Mouse (Mus musculus): ENCODE results near the gene Folr2. TPM values are rescaled to one million over a fixed set of nuclear protein-coding genes. Genes with fewer than 3 reads are reported as not detected.

The Folr2 gene
- polyA plus RNA-seq, 1 experiment from 2014 or later: 3.3 TPM

- no peak overlapping the region for H3K9ac ChIP-seq
- H3K27ac ChIP-seq (replicated peaks): no peak overlapping the region
- H3K4me3 ChIP-seq: no peak overlapping the region
- no peak for ATAC-seq (ENCODE audit: low read depth)
- H3K27me3 ChIP-seq: no peaks in the 10 kb centered on the region
- H3K36me3 ChIP-seq: no peaks in the 10 kb centered on the region
- H3K9me3 ChIP-seq: no peaks in the 10 kb centered on the region
- H3K4me2 ChIP-seq: no peak overlapping the region
- no peaks in the 10 kb centered on the region for H3K4me1 ChIP-seq (replicated peaks)
Measured at GRCm38 (mm10) chr7:101860978-101861377, 4.0 kb upstream of the Folr2 start.

GRCm38 (mm10) chr7:101858362-101858761 is 1.4 kb upstream of the Folr2 start:
- Histone ChIP-seq H3K9ac (0 out of 2 replicates have a peak overlapping the region, but pooled peaks have one; percentile 5), H3K4me2 (no peak overlapping the region), H3K36me3 (no peaks in the 10 kb centered on the region), H3K9me3 (no peaks in the 10 kb centered on the region), H3K4me1 (replicated peaks) (no peaks in the 10 kb centered on the region), H3K27ac (replicated peaks) (no peak overlapping the region), H3K4me3 (no peak overlapping the region), H3K27me3 (no peaks in the 10 kb centered on the region)
- WGBS: 85% methylated on average over 9 of the region's 9 CpGs
- ATAC-seq (ENCODE audit: low read depth): no peak

GRCm38 (mm10) chr7:101853816-101854215 is 3.2 kb downstream of the Folr2 start:
- H3K4me1 ChIP-seq (replicated peaks): no peaks in the 10 kb centered on the region
- no peaks in the 10 kb centered on the region for H3K27me3 ChIP-seq
- H3K9ac ChIP-seq: no peak overlapping the region
- no peak overlapping the region for H3K27ac ChIP-seq (replicated peaks)
- no peak for ATAC-seq (ENCODE audit: low read depth)
- H3K9me3 ChIP-seq: no peaks in the 10 kb centered on the region
- 88% methylated on average over 2 of the region's 2 CpGs for WGBS
- H3K4me3 ChIP-seq: no peak overlapping the region
- no peak overlapping the region for H3K4me2 ChIP-seq
- H3K36me3 ChIP-seq: no peaks in the 10 kb centered on the region

GRCm38 (mm10) chr7:101852846-101853245 is 4.1 kb downstream of the Folr2 start:
- Histone ChIP-seq H3K36me3 (no peaks in the 10 kb centered on the region), H3K9me3 (no peaks in the 10 kb centered on the region), H3K4me3 (no peak overlapping the region), H3K4me1 (replicated peaks) (no peaks in the 10 kb centered on the region), H3K27me3 (no peaks in the 10 kb centered on the region), H3K9ac (no peak overlapping the region), H3K4me2 (no peak overlapping the region), H3K27ac (replicated peaks) (no peak overlapping the region)
- no peak for ATAC-seq (ENCODE audit: low read depth)
- 86% methylated on average over 6 of the region's 6 CpGs for WGBS

GRCm38 (mm10) chr7:101851689-101852088 is 5.3 kb downstream of the Folr2 start:
- no peak for ATAC-seq (ENCODE audit: low read depth)
- Histone ChIP-seq H3K4me2 (no peak overlapping the region), H3K36me3 (no peaks in the 10 kb centered on the region), H3K9me3 (no peaks in the 10 kb centered on the region), H3K27ac (replicated peaks) (no peak overlapping the region), H3K9ac (no peak overlapping the region), H3K4me1 (replicated peaks) (no peaks in the 10 kb centered on the region), H3K4me3 (no peak overlapping the region), H3K27me3 (no peaks in the 10 kb centered on the region)
- 88% methylated on average over 6 of the region's 6 CpGs for WGBS

GRCm38 (mm10) chr7:101847934-101848333 is 9.1 kb downstream of the Folr2 start:
- Histone ChIP-seq H3K27me3 (no peaks in the 10 kb centered on the region), H3K9me3 (no peaks in the 10 kb centered on the region), H3K36me3 (no peaks in the 10 kb centered on the region), H3K27ac (replicated peaks) (no peak overlapping the region), H3K9ac (no peak overlapping the region), H3K4me3 (no peak overlapping the region), H3K4me2 (no peak overlapping the region), H3K4me1 (replicated peaks) (no peaks in the 10 kb centered on the region)
- ATAC-seq (ENCODE audit: low read depth): no peak
- 92% methylated on average over 1 of the region's 1 CpGs for WGBS

GRCm38 (mm10) chr7:101844186-101844585 is 12.8 kb downstream of the Folr2 start:
- no peaks in the 10 kb centered on the region for H3K9me3 ChIP-seq
- H3K27ac ChIP-seq (replicated peaks): no peak overlapping the region
- WGBS: 75% methylated on average over 6 of the region's 6 CpGs
- H3K4me1 ChIP-seq (replicated peaks): no peaks in the 10 kb centered on the region
- no peak for ATAC-seq (ENCODE audit: low read depth)
- H3K9ac ChIP-seq: no peak overlapping the region
- H3K4me2 ChIP-seq: no peak overlapping the region
- no peaks in the 10 kb centered on the region for H3K36me3 ChIP-seq
- H3K4me3 ChIP-seq: no peak overlapping the region
- no peaks in the 10 kb centered on the region; the same call in 1 of the 2 replicates for H3K27me3 ChIP-seq

GRCm38 (mm10) chr7:101837606-101838471 is 19.2 kb downstream of the Folr2 start, which contains the start of gene Inppl1:
TSS of gene Inppl1 (minus strand) at chr7:101838229.
- peak; percentile 74 for ATAC-seq (ENCODE audit: low read depth)
- Histone ChIP-seq H3K27ac (replicated peaks) (peak within 1 kb of the TSS; percentile 87), H3K9me3 (no peaks in the 10 kb centered on the region), H3K4me3 (peak within 1 kb of the TSS; percentile 54), H3K36me3 (no peaks in the 10 kb centered on the region), H3K27me3 (no peaks in the 10 kb centered on the region; the same call in 1 of the 2 replicates), H3K9ac (peak within 1 kb of the TSS; percentile 82), H3K4me2 (peak within 1 kb of the TSS; percentile 98), H3K4me1 (replicated peaks) (peaks cover 52% of the 10 kb centered on the region)
- WGBS: under 1% methylated on average over 64 of the region's 64 CpGs

- 1% methylated on average over 20 of the region's 20 CpGs for WGBS
- H3K9me3 ChIP-seq: no peaks in the 10 kb centered on the region
- peak overlapping the region; percentile 87 for H3K27ac ChIP-seq (replicated peaks)
- peak overlapping the region; percentile 54 for H3K4me3 ChIP-seq
- ATAC-seq (ENCODE audit: low read depth): peak; percentile 10; the same call in 1 of the 2 replicates
- peak overlapping the region; percentile 82 for H3K9ac ChIP-seq
- H3K4me2 ChIP-seq: peak overlapping the region; percentile 98
- H3K27me3 ChIP-seq: no peaks in the 10 kb centered on the region; the same call in 1 of the 2 replicates
- peaks cover 52% of the 10 kb centered on the region for H3K4me1 ChIP-seq (replicated peaks)
- H3K36me3 ChIP-seq: 0 out of 2 replicates have a peak, but pooled peaks cover under 1% of the 10 kb centered on the region
Measured at GRCm38 (mm10) chr7:101837154-101837605, 19.8 kb downstream of the Folr2 start.

GRCm38 (mm10) chr7:101836271-101837153 is 20.5 kb downstream of the Folr2 start:
- peak; percentile 55 for ATAC-seq (ENCODE audit: low read depth)
- Histone ChIP-seq H3K9me3 (no peaks in the 10 kb centered on the region), H3K36me3 (peaks cover 7% of the 10 kb centered on the region), H3K9ac (peak overlapping the region; percentile 82), H3K4me3 (peak overlapping the region; percentile 54), H3K27me3 (no peaks in the 10 kb centered on the region; the same call in 1 of the 2 replicates), H3K4me2 (peak overlapping the region; percentile 98), H3K4me1 (replicated peaks) (peaks cover 52% of the 10 kb centered on the region), H3K27ac (replicated peaks) (peak overlapping the region; percentile 87)
- WGBS: under 1% methylated on average over 60 of the region's 63 CpGs

- ATAC-seq (ENCODE audit: low read depth): no peak
- no peaks in the 10 kb centered on the region; the same call in 1 of the 2 replicates for H3K27me3 ChIP-seq
- no peaks in the 10 kb centered on the region for H3K9me3 ChIP-seq
- peak overlapping the region; percentile 82 for H3K9ac ChIP-seq
- H3K27ac ChIP-seq (replicated peaks): peak overlapping the region; percentile 87; the same call in 1 of the 2 replicates
- H3K4me1 ChIP-seq (replicated peaks): peaks cover 52% of the 10 kb centered on the region
- 43% methylated on average over 5 of the region's 5 CpGs for WGBS
- peak overlapping the region; percentile 98 for H3K4me2 ChIP-seq
- H3K36me3 ChIP-seq: peaks cover 17% of the 10 kb centered on the region
- peak overlapping the region; percentile 54 for H3K4me3 ChIP-seq
Measured at GRCm38 (mm10) chr7:101835457-101836109, 21.4 kb downstream of the Folr2 start.

All from neural tube, embryonic 13.5 days (tissue).